Mouse (Mus musculus): ENCODE measurements around the gene Ago4.
A peak's percentile ranks its signal among the peaks of the same experiment; 100 is the strongest.

Ago4 gene

GRCm38 (mm10) chr4:126473031-126473430 lies 60.2 kb downstream of the Ago4 start:
- peak; percentile 33 for DNase-seq (ENCODE audit: low read depth, low spot score)

GRCm38 (mm10) chr4:126469334-126469733 lies 63.9 kb downstream of the Ago4 start:
- DNase-seq (ENCODE audit: low read depth, low spot score) = no peak

- no peak for DNase-seq (ENCODE audit: low read depth, low spot score)
Measured at GRCm38 (mm10) chr4:126468925-126469324, 64.3 kb downstream of the Ago4 start.

- DNase-seq (ENCODE audit: low read depth, low spot score) = peak; percentile 96
Measured at GRCm38 (mm10) chr4:126468285-126468901, 64.9 kb downstream of the Ago4 start, which contains the start of gene Ago1. TSS of gene Ago1 (minus strand) at chr4:126468583.

GRCm38 (mm10) chr4:126467721-126468284 lies 65.5 kb downstream of the Ago4 start:
- peak; percentile 98 for DNase-seq (ENCODE audit: low read depth, low spot score)

GRCm38 (mm10) chr4:126466251-126466750 lies 67.0 kb downstream of the Ago4 start:
- DNase-seq (ENCODE audit: low read depth, low spot score) = peak; percentile 35

- DNase-seq (ENCODE audit: low read depth, low spot score) = peak; percentile 100
Measured at GRCm38 (mm10) chr4:126465843-126466242, 67.4 kb downstream of the Ago4 start.

GRCm38 (mm10) chr4:126464892-126465235 lies 68.4 kb downstream of the Ago4 start:
- peak; percentile 93 for DNase-seq (ENCODE audit: low read depth, low spot score)

GRCm38 (mm10) chr4:126464189-126464891 lies 68.9 kb downstream of the Ago4 start:
- DNase-seq (ENCODE audit: low read depth, low spot score) = no peak

- DNase-seq (ENCODE audit: low read depth, low spot score) = no peak
Measured at GRCm38 (mm10) chr4:126455441-126455840, 77.8 kb downstream of the Ago4 start.

GRCm38 (mm10) chr4:126454547-126455254 lies 78.6 kb downstream of the Ago4 start:
- no peak for DNase-seq (ENCODE audit: low read depth, low spot score)

GRCm38 (mm10) chr4:126450268-126450667 lies 83.0 kb downstream of the Ago4 start:
- DNase-seq (ENCODE audit: low read depth, low spot score) = peak; percentile 53

GRCm38 (mm10) chr4:126447126-126447525 lies 86.1 kb downstream of the Ago4 start:
- no peak for DNase-seq (ENCODE audit: low read depth, low spot score)

- DNase-seq (ENCODE audit: low read depth, low spot score) = no peak
Measured at GRCm38 (mm10) chr4:126444528-126444927, 88.7 kb downstream of the Ago4 start.

Measured in ES-CJ7 (cell line).